Mouse (Mus musculus) urinary bladder, postnatal 25 days (tissue): ENCODE measurements around the gene Mga.

Experiments used
- DNase-seq: peaks from one replicate; pipeline ENCODE4 v3.0.0; 2022; ENCODE audit warnings: low spot score

Gene Mga

GRCm38 (mm10) chr2:119897090-119897732 lies at the start of gene Mga:
Gene Mga (plus strand): TSS chr2:119897228.
- DNase-seq, result peak; percentile 96

DNA sequence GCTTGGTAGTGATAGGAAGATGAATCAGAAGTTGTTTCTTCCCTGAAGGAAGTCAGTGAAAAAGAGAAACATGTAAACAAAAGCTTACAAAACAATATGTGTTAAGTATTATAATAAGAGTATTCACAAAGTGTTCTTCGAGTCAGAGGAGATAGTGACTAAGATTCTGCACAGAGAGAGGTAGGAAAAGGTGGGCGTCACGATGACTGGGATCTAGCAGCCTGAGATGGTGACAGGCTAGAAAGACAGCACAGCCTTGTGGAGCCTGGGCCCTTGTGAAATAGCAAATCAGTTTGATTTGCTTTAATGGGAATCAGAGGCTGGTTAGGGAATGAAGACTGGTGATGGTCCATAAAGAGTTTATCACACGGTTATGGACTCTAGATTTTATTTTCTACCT lies 43.2 kb upstream of the Mga start:
- no peak for DNase-seq

DNA sequence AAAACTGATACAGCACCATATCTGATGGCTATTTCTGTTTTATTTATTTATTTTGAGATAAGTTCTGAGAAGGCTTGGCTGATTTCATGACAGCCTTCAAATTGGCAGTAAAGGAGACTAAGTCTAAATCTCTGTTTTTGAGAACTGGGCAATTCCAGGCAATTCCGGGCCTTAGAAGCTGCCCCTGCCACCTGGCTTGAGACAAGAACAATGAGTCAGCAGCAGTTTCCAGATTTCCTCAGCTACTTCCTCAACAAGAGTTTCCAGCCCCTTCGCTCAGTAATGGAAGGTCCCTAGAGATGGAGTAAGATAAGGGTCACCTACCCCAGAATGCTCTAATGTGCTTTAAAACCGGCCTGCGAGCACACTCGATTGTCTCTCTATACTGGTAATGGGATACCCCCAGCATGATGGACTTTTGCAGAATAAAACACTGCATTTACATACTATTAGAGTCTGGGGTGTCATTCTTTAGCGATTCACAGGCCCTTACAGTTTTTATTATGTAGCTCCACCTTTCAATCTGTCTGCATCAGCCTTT lies 41.6 kb upstream of the Mga start:
- DNase-seq, result no peak

DNA sequence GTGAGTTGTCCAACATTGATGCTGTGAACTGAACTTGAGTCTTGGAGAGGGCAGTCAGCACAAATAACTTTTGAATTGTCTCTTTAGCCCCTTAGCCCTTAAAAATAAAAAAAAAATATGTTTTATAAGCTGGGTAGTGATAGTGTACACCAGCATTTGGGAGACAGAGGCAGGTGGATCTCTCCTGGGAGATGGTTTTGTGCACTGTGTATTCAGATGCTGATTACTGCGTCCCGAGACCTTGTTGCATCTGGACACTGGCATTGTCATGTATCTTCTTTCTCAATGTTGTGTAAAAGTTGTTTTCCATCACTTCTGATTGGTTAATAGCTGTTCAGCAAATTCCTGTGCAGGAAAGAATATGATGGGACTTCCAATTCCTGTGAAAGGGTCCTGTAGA lies 39.7 kb upstream of the Mga start:
- no peak for DNase-seq

GRCm38 (mm10) chr2:119864484-119864883 lies 32.5 kb upstream of the Mga start:
- no peak for DNase-seq

GRCm38 (mm10) chr2:119872371-119873104 lies 24.5 kb upstream of the Mga start:
- peak; percentile 55 for DNase-seq

GRCm38 (mm10) chr2:119873105-119873464 lies 23.9 kb upstream of the Mga start:
- peak; percentile 82 for DNase-seq

DNA sequence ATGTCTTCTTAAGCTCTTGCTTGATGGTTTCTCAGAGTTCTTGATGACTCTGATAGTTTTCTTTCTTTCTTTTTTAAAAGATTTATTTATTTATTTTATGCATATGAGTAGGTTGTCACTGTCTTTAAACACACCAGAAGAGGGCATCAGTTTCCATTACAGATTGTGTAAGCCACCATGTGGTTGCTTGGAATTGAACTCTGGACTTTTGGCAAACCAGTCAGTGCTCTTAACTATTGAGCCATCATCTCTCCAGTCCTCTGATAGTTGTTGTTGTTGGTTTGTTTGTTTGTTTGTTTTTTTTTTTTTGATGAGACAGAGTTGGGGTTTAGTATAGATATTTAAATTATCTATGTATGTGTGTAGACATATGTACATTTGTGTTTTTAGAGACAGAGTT lies 21.0 kb upstream of the Mga start:
- no peak for DNase-seq

DNA sequence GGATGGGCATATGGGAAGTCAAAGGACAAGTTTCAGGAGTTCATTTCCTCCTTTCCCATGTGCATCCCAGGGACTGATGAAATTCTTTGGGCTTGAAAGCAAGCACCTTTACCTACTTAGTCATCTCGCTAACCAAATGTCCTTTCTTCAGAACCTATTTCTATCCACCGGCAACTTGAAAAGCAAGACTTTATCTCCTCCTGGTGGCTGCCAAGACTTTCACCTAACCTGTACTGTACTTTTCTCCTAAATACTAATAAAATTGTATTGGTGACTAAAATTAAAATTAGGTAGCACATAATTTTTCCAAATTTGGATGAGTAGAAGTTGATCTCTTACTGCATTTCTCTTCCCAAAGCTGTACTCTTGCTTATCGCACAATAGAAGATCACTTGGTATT lies 9.8 kb upstream of the Mga start:
- DNase-seq, result no peak

DNA sequence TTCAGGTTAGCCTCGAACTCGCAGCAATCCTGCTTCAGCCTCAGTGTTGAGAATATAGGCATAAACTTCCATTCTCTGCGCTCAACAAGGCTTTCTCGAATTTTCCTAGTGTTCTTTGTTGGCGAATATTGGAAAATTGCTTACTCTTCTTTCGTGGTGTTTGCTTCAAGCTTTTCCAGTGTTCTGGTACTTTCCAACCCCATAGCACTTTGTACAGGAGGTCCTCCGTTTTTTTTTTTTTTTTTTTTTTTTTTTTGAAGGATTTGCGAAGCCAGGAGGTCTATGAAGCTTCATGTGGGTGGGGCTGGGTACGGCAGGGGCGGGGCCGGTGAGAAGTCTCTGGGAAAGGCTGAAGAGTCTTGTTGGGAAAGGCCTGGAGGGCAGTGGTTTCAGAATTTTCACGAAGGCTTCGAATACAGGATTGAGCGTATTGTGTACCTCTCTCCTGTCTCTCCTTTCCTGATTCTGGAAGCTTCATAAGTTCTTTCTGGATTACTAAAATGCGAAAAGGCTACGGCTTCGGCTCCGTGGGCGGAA lies 407 bp upstream of the Mga start:
- no peak for DNase-seq

GRCm38 (mm10) chr2:119898141-119898594 lies 1.1 kb downstream of the Mga start:
- peak; percentile 52 for DNase-seq

DNA sequence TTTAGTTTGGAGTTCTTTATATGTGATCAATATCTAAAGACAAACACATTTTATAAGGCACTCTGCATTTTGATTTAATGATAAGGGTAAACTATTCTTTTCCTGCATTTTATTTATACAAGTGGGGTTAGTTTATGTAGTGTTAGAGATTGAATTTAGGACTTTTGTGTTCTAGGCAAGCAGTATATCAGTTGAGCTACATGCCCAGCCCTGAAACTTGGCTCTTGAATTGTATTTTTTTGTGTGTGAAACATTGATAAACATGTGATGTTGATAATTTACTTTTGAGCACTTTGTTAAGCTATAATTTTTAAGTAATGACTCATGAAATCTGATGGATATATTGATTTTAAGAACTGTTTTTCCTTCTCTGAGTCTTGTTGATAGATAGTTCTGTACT lies 19.0 kb downstream of the Mga start:
- DNase-seq, result no peak

DNA sequence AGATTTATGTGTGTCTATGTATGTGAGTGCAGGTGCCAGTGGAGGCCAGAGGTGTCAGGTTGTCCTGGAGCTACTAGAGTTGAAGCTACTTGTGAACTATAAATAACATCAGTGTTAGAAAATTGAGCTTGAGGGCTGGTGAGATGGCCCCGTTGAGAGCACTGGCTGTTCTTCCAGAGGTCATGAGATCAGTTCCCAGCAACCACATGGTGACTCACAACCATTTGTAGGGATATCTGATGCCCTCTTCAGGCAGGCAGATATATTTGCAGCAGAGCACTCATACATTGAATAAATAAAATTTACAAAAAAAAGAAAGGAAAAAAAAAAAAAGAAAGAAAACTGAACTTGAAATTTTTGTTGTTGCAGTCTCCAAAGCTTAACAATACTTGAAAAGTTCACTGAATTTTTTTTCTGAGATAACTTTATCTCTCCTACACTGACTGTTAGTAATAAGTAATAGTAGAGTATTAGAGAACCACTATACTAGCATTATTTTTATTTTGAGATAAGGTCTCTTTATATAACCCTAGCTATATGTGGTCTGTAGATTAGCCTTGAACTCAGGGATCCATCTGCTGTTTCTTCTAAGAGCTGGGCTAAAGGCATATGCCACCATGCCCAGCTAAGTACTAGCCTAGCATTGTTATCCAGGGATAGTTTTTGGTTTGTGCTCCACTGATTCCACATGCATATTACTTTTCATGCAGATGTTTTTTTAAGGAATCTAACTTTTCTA lies 20.8 kb downstream of the Mga start:
- DNase-seq, result no peak

DNA sequence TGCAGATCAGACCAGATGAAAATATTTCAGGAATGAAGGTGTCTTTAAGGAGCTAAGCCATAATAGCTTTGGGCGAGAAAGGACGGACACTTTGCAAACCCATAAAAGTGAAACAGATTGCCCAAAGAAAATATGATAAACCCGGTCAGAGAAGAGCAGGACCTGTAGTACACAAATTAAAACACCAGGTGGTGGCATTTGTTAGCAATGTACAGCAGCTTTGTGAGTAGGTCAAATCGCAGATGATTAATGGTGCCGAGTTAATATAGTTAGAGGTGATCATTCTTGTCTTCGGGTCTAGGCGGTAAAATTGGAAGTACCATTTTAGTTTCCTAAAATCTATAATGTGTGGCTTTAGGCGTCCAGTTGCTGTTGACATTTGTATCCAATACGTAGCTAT lies 73.5 kb downstream of the Mga start:
- peak; percentile 41 for DNase-seq

DNA sequence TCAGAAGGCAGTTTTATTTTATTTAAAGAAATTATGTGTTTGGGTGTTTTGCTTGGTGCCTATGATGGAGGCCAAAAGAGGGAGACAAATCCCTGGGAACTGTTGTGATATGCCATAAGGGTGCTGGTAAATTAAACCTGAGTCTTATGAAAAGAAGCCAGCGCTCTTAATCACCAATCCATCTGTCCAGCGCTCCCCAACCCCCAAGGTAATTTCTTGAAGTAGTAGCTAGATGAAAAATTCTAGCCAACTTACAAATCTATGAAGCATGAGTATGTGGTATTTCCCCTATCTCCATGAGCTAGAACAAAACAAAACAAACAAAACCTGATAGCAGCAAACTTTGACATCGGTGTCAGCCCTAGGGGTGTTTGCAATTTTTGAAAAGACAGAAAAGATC lies 74.3 kb downstream of the Mga start:
- no peak for DNase-seq

DNA sequence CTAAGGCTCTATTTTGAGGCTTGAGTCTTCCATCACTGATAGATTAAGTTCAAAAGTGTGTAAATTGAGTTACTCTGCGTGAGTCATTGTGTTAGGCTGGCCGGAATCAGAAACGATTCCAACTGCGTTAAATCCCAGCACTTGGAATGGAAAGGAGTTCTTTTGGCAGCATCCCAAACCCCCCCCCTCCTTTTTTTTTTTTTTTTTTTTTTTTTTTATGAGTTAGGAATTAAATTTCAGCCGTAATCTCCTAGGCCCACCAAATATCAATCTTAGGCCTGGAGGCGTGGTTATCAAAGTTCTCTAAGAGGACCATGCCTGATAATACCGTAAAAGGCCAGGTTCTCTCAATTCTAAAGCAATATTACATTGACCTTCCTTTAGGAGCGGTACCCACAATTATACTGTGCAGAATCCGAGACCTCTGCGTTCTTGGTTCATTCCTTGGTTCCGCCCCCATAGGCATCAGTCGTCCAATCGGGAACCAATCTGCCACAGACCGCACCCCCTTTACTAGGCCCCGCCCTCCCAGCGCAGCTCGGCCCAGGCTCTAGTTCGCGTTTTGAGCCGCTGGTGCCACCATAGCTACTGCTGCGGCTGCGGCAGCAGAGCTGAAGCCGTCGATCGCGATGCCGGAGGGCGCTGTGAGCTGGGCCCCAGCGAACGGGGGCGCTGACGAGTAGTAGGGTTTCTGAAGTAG lies 75.0 kb downstream of the Mga start:
- peak; percentile 93 for DNase-seq

- no peak for DNase-seq
Measured at GRCm38 (mm10) chr2:119972537-119972879, 75.5 kb downstream of the Mga start, which contains the start of gene Mapkbp1. Gene Mapkbp1 (plus strand): TSS chr2:119972699.

GRCm38 (mm10) chr2:119980343-119980986 lies 83.4 kb downstream of the Mga start:
- no peak for DNase-seq

DNA sequence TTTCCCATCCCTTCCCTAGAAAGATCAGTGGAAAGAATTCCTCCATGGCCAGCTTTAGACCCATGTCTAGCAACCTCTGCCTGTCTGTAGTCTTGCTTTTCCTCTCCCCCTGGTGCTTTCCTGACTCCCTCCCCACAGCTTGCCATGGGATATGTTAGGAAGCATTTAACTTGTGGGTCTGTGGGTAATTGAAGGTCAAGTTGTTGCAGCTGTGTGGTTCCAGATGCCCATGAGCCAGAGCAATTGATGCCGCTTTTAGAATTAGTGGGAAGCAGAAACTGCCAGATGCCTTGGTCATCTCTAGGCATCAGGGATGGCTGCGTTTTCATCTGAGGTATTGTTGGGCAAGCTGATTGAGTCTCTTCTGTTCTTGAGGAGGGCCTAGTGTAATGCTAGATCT lies 84.6 kb downstream of the Mga start:
- DNase-seq, result no peak

- DNase-seq, result no peak
Measured at GRCm38 (mm10) chr2:119985871-119986270, 88.8 kb downstream of the Mga start.

- DNase-seq, result no peak
Measured at GRCm38 (mm10) chr2:119986369-119986768, 89.3 kb downstream of the Mga start.

GRCm38 (mm10) chr2:119987441-119987840 lies 90.4 kb downstream of the Mga start:
- no peak for DNase-seq
